Mouse (Mus musculus) myocyte (in vitro differentiated cells): Measurements from ENCODE around the gene Ccdc155. TPM values are rescaled to one million over a fixed set of nuclear protein-coding genes. Genes with fewer than 3 reads are reported as not detected.

ENCODE experiments used
- H3K27me3 ChIP-seq: one replicate; pipeline ENCODE4 v1.6.1; 2011; ENCODE audit not compliant: control insufficient read depth, insufficient read depth, insufficient read length
- H3K36me3 ChIP-seq: one replicate; pipeline ENCODE4 v1.6.1; 2011; ENCODE audit not compliant: control insufficient read depth, insufficient read depth
- H3K4me2 ChIP-seq: one replicate; pipeline ENCODE4 v1.6.1; 2011; ENCODE audit warnings: low read depth, control low read depth
- H3K4me3 ChIP-seq: one replicate; pipeline ENCODE4 v1.5.1; 2011; ENCODE audit warnings: mild to moderate bottlenecking, control low read depth, moderate library complexity
- H3K79me2 ChIP-seq: one replicate; pipeline ENCODE4 v1.6.1; 2011; ENCODE audit not compliant: control insufficient read depth, insufficient read depth
- H3ac ChIP-seq: one replicate; pipeline ENCODE4 v1.6.1; 2011; ENCODE audit not compliant: control insufficient read depth, insufficient read length
- CEBPB ChIP-seq: IDR thresholded peaks from 2 replicates; pipeline ENCODE4 v1.6.1; 2011; ENCODE audit warnings: mild to moderate bottlenecking, moderate library complexity; ENCODE audit not compliant: poor library complexity, insufficient read depth, severe bottlenecking
- E2F4 ChIP-seq: IDR thresholded peaks from one replicate; pipeline ENCODE4 v1.6.1; 2011; ENCODE audit warnings: mild to moderate bottlenecking, control low read depth, moderate library complexity; ENCODE audit not compliant: insufficient read depth
- MAX ChIP-seq: IDR thresholded peaks from one replicate; pipeline ENCODE4 v1.6.1; 2011; ENCODE audit warnings: low read depth, mild to moderate bottlenecking, control low read depth
- MYOD1 ChIP-seq, 3 experiments: IDR thresholded peaks; one replicate each; pipeline ENCODE4 v1.6.1; 2011; ENCODE audit warnings: control low read depth in 2 of 3, low read depth in 2 of 3, mild to moderate bottlenecking in 2 of 3, moderate library complexity in 1 of 3; ENCODE audit not compliant: insufficient read length in 2 of 3, control insufficient read depth in 1 of 3
- MYOG ChIP-seq, 3 experiments: IDR thresholded peaks; one replicate each; pipeline ENCODE4 v1.6.1; 2011; ENCODE audit warnings: control low read depth in 2 of 3, low read depth in 2 of 3, mild to moderate bottlenecking in 2 of 3; ENCODE audit not compliant: insufficient read length in 2 of 3, control insufficient read depth in 1 of 3, insufficient read depth in 1 of 3
- POLR2A ChIP-seq: IDR thresholded peaks from one replicate; pipeline ENCODE4 v1.6.1; 2011; ENCODE audit warnings: low read depth, mild to moderate bottlenecking, control low read depth, moderate library complexity; ENCODE audit not compliant: insufficient read length
- POLR2AphosphoS2 ChIP-seq: IDR thresholded peaks from one replicate; pipeline ENCODE4 v1.6.1; 2011; ENCODE audit warnings: low read depth, control low read depth; ENCODE audit not compliant: insufficient read length
- REST ChIP-seq: IDR thresholded peaks from one replicate; pipeline ENCODE4 v1.6.1; 2011; ENCODE audit warnings: mild to moderate bottlenecking, control low read depth, moderate library complexity; ENCODE audit not compliant: insufficient read depth, insufficient read length
- SRF ChIP-seq: IDR thresholded peaks from one replicate; pipeline ENCODE4 v1.6.1; 2011; ENCODE audit warnings: low read depth; ENCODE audit not compliant: control insufficient read depth, insufficient read length
- TCF12 ChIP-seq: IDR thresholded peaks from one replicate; pipeline ENCODE4 v1.6.1; 2011; ENCODE audit warnings: mild to moderate bottlenecking, control low read depth; ENCODE audit not compliant: poor library complexity, insufficient read depth, severe bottlenecking
- TCF3 ChIP-seq: IDR thresholded peaks from one replicate; pipeline ENCODE4 v1.6.1; 2011; ENCODE audit warnings: low read depth, control low read depth; ENCODE audit not compliant: insufficient read length
- USF1 ChIP-seq: IDR thresholded peaks from one replicate; pipeline ENCODE4 v1.6.1; 2011; ENCODE audit warnings: low read depth, mild to moderate bottlenecking, control low read depth, moderate library complexity
- polyA plus RNA-seq: library from polyadenylated mRNA; unstranded; fragments of >200 nt; fragmentation: generic; extraction: Trizol; gene quantifications from one replicate; pipeline ENCODE4 v1.2.1, GENCODE M21; 2012; ENCODE audit warnings: missing spikeins

The Ccdc155 gene
- polyA plus RNA-seq, 1 experiment: 2.2 TPM

DNA sequence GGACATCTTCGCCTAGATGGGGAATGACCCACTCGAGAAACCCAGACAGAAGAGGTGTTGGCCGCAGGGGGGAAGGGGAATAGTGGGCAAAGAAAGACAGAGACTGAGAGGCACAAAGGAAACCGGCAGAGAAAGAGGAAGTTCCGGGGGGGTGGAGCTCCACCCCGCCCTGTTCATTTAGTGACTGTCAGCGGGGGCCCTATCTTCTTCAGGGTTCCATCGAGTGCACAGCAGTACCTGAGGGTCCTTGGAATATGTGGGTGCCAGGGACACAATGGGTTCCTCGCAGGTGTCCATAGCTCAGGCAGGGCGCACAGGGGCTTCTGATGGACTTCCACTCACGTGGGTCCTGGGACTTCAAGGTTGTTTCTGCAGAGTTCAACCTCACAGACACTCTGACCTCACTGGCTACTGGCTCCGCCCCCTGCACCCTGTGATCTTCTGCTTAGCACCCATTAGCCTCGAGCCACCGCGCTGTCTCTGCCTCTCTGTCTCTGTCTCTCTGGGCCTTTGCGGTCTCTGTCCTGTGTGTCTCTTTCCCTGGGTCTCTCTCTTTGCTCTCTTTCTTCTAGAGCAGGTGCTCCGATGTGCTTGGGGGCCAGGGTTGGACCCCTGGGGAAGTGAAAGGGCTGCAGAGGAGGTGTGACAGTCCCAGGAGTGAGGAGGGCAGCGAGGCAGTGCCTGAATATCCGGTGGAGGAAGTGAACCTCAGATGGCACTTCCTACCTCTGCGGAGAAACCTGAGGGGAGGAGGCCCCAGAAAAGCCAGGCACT is 34.2 kb upstream of the Ccdc155 start, which contains the start of gene Cd37:
Gene Cd37, minus strand, starts transcription at position 393 of the 774 bp plus-strand sequence.
- Histone ChIP-seq H3K36me3 (no peaks in the 10 kb centered on the region), H3K27me3 (peaks cover 9% of the 10 kb centered on the region), H3ac (no peak within 1 kb of the TSS), H3K4me2 (no peak within 1 kb of the TSS), H3K4me3 (no peak within 1 kb of the TSS), H3K79me2 (no peaks in the 10 kb centered on the region)
- TF ChIP-seq REST (no peak), E2F4 (no peak), POLR2A (no peak), CEBPB (no peak), MYOG (IDR thresholded peaks at IDR 0.05; ENCODE audit: control insufficient read depth in 1 of 3, insufficient read depth in 1 of 3, insufficient read length in 2 of 3, low read depth in 2 of 3) (no peak), MYOD1 (IDR thresholded peaks at IDR 0.05; ENCODE audit: control insufficient read depth in 1 of 3, insufficient read length in 2 of 3, low read depth in 2 of 3) (no peak), POLR2AphosphoS2 (no peak), USF1 (no peak), SRF (no peak), TCF3 (no peak), MAX (no peak), TCF12 (no peak)

DNA sequence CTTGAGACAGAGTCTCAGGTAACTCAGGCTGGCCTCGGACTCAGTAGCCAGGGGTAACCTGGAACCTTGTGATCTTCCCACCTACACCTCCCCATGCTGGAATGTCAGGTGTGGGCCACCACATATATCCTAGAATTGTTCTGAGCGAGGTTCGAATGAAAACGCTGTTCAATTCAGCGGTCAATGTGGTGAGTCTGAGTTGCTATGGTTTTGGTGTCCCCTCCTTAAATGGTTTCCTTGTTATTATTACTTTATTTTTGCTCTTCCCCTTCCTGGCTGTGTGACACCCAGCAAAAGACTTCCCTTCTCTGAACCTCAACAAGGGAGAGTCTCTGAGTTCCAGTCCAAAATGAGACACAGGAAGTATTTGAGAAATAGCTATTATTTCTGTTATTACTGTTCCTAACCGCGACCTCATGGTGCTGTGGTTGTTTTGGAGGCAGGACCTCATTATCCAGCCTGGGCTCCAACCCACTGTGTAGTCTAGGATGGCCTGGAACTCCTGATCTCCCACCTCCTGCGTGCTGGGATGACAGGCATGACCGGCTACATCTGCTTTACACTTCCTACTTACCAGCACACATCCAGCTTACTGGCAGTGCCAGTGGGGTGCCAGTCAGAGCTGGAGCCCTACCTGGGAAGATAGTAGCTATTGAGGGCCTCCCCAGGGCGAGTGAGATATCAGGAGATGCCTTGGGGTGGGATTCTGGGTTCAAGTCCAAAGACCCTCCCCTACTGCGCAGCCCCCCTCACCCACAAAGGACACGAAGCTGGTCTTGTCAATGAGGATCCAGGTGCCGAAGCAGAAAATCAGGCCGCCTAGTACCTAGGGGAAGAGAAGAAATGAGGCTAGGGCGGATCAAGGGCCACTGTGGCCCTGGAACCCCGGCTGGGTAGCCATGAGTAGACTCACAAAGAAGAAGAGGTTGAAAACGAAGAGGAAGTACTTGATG is 33.3 kb upstream of the Ccdc155 start:
- Histone ChIP-seq H3K4me2 (no peak overlapping the region), H3K79me2 (no peaks in the 10 kb centered on the region), H3K4me3 (no peak overlapping the region), H3K27me3 (peaks cover 9% of the 10 kb centered on the region), H3ac (no peak overlapping the region), H3K36me3 (no peaks in the 10 kb centered on the region)
- TF ChIP-seq E2F4 (no peak), POLR2A (no peak), MYOD1 (IDR thresholded peaks at IDR 0.05; ENCODE audit: control insufficient read depth in 1 of 3, insufficient read length in 2 of 3, low read depth in 2 of 3) (no peak), POLR2AphosphoS2 (no peak), REST (no peak), SRF (no peak), MAX (no peak), MYOG (IDR thresholded peaks at IDR 0.05; ENCODE audit: control insufficient read depth in 1 of 3, insufficient read depth in 1 of 3, insufficient read length in 2 of 3, low read depth in 2 of 3) (no peak), TCF3 (no peak), CEBPB (no peak), USF1 (no peak), TCF12 (no peak)

DNA sequence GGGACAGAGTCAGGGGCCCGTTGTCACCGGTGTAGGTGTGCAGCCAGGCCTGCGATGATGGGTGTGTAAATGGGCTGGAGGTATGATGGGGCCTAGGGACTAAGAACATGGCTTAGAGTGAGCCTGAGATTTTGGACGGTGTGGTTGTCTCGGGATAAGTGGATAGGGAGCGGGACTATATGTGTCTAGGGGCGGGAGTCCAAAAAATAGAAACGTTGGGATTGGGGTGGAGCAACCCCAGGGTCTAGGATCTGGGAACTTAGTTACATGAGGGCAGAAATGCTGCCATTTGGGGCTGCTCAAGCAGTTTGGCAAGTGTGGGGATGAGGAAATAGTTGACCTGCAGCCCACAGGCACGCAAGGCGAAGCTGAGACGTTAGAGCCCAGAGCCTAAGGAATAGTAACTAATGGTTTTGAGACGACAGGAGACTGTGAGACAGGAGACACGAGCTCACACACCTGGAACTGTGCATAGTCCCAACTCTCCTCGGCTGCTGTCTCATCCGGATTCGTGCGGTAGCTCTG is 31.0 kb upstream of the Ccdc155 start:
- Histone ChIP-seq H3K79me2 (no peaks in the 10 kb centered on the region), H3ac (no peak overlapping the region), H3K4me2 (no peak overlapping the region), H3K4me3 (no peak overlapping the region), H3K27me3 (peaks cover 3% of the 10 kb centered on the region), H3K36me3 (peaks cover 6% of the 10 kb centered on the region)
- TF ChIP-seq POLR2A (no peak), TCF3 (no peak), E2F4 (no peak), TCF12 (no peak), REST (no peak), MAX (no peak), MYOG (IDR thresholded peaks at IDR 0.05; ENCODE audit: control insufficient read depth in 1 of 3, insufficient read depth in 1 of 3, insufficient read length in 2 of 3, low read depth in 2 of 3) (no peak), SRF (no peak)

DNA sequence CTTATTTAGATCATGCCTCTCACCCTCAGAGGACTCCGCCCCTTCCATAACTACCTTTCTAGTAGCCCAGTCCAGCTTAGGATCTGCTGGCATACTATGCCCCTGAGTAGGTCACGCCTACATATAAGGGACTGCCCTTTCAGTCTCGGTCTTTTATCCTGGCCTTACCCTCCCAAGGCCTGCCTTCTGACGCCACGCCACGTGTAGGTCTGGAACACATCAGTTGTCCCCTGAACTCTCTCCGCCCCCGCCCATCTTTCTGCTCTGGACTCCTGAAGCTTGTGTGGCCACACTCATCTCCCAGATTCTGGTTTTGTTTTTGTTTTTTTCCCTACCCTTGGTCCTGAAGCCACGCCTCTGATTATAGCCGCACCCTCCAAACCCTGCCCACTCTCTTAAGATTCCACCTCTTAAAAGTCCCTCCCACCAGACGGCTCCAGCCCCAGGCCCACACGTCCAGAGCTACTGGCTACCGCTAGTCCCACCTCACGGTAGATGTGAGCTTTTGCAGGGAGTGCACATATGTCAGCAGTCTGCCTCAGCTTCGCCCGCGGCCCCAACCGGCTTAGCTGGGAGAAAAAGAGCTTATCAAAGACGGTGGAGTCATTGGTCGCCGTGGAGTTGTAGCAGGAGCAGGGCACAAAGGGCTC is 30.4 kb upstream of the Ccdc155 start:
- H3ac ChIP-seq: no peak overlapping the region
- TF ChIP-seq SRF (no peak), E2F4 (no peak), USF1 (no peak)
- no peak overlapping the region for H3K4me3 ChIP-seq

More for the DNA sequence above, 30.4 kb upstream of the Ccdc155 start:
- Histone ChIP-seq H3K79me2 (no peaks in the 10 kb centered on the region), H3K4me2 (no peak overlapping the region), H3K27me3 (no peaks in the 10 kb centered on the region), H3K36me3 (peaks cover 6% of the 10 kb centered on the region)
